Mouse (Mus musculus) urinary bladder, postnatal 4 days (tissue): ENCODE measurements around the gene Ogfod1.
A peak's percentile ranks its signal among the peaks of the same experiment; 100 is the strongest.

Experiments used
- DNase-seq, 2 experiments: peaks; one replicate each; pipeline ENCODE4 v3.0.0; 2021 to 2022; ENCODE audit warnings: low spot score in 2 of 2

Ogfod1 gene

DNA sequence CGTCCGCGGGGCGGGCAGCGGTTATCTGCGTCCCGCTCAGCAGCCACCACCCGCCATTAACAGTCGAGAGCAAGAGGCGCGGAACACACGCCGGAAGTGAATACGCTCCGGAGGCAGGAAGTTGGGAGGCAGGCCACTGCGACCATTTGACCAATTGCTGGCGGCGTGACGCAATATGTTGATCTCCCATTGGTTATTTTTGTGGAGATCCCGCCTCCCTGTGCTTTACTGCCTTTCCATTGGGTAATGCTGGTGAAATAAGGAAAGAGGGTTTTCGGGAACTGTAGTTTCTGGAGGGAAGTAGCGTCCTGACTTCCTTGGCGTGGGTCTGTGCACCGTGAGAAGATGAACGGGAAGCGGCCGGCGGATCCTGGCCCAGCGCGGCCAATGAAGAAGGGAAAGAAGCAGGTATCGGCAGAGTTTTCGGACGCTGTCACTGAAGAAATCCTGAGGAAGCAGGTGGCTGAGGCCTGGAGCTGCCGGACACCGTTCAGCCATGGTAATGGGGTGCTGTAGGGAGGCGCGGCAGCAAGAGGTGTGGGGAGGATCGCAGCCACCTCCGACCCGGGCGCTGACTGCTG is at the start of gene Ogfod1, which contains the start of gene Nudt21:
Gene Ogfod1, plus strand, starts transcription at position 255 of the 581 bp plus-strand sequence.
Gene Nudt21, minus strand, starts transcription at position 88 of the 581 bp plus-strand sequence.
- DNase-seq: peak; percentile 90

DNA sequence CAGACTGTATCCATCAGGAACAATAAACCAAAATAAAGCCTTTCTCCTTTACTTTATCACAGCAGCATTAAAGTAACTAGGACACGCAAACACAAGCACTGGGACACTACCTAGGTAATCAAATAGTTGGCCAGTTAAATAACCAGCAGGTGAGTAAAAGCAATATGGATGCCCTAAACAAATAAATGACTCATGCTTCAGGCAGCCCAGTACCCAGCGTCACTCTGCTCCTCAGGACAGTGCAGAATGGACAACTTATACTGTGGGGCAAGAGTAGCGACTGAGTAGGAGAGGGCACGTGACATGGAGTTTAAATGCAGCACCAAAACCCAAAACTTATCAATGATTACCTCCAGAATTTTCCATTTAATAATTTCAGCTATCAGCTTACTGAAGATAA is 47.3 kb upstream of the Ogfod1 start:
- no peak for DNase-seq

DNA sequence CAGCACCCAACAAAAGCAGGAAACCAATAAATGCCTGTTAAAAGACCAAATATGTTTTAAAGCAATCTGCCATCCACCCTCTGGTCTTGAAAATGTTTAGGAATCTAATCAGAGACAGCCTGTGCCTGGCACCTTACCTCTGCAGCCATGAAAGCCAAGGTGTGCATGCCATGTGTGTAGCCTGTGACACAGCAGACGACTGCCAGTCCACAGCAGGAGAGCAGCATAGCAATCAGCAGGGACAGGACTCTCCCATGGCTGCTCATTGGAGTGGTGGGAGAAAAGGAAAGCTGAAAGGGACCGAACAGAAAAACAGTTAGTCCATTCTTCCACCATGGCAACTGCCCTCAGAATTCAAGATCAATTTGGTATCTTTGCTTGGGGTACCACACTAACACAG is 38.0 kb upstream of the Ogfod1 start:
- no peak for DNase-seq

- DNase-seq: no peak
Measured at GRCm38 (mm10) chr8:94004139-94004538, 32.9 kb upstream of the Ogfod1 start.

DNA sequence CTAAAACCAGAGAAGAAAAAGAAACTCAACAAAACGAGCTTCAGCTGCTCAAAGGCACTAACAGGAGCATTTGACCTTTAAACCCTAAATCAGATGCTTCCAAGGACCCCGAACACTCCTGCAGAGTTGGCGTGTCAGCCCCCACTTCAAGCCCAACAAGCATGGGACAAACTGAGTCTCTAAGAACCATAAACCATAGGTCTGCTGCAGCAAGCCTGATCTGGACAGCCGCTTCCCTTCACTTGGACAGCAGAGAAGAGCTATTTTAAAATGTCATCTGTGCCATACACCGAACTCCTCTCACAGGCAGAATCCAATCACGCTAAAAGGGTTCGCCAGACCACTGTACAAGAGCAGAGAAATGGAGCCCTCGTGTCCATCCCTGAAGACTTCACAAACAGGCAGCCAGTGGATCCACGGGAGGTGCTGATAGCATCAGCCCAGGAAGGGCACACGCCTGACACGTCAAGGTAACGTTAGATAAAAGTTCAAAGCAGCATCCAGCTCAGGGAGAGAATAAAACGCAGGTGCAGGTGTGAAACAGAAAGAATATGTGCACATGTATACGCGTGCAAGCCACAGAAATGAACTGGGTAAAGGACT is 27.7 kb upstream of the Ogfod1 start:
- DNase-seq: no peak

- no peak for DNase-seq
Measured at GRCm38 (mm10) chr8:94010101-94010705, 26.8 kb upstream of the Ogfod1 start.

DNA sequence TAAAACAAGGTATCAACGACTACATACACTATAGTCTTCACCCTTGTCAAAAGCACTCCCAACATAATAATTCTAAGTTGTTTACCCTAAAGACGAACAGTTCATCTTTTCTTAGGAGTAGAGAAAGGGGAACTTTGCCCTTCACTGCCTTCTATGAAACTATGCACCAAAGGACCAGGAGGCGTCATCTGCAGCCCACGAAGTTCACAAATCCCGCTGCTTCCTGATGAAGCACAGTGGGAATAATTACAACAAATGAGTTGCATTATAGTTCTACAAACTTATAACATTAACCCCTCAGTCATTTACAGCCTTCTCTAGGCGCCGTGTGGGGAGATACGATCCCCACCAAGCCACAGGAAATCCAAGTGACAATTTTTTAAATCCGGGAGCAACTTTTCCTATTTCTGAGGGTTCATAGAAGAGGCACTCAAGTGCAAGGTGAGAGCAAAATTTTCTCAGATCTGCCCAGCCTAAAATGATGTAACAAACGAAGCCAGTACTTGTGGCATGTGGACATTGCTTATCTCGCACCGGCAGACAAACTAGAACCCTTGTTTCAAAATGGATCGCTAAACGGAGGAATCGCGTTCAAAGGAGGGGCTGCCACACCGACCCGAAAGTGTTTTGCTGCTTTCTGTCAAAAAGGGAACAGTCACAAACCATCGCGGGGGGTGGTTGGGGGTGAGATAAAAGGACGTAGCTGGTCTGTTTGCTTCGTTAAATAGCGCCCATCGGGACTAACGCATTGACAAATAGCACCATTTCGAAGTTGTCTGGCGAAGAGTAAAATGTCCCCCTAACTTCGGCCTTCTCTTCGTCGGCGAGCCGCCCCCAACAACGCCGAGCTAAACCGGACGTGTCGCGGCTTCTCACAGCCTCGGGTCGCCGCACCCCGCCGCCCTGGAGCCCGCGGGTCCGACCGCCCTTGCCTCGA is 25.7 kb upstream of the Ogfod1 start:
- DNase-seq: no peak

GRCm38 (mm10) chr8:94012013-94012951 is 24.7 kb upstream of the Ogfod1 start, which contains the start of gene Amfr:
TSS of gene Amfr (minus strand) at chr8:94012842.
- DNase-seq: peak; percentile 65 to 69

- no peak for DNase-seq
Measured at GRCm38 (mm10) chr8:94013026-94013612, 23.9 kb upstream of the Ogfod1 start.

GRCm38 (mm10) chr8:94023916-94024315 is 13.1 kb upstream of the Ogfod1 start:
- no peak for DNase-seq

DNA sequence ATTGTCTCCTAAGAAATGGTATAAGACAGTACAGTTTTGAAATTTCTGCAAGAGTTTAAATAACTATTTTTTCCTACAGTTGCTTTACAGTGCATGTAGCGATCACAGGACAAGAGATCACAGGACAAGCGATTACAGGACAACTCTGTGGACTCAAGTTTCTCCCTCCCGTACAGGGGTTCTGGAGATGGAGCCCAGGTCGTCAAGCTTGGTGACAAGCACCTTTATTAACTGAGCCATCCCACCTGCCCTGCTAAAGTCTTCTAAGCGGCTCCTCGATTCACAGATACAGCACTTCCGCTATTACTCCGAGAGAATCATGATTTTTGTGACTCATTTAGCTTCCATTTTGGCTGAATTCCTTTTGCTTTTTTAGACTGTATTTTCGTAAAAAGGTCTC is 7.3 kb upstream of the Ogfod1 start:
- DNase-seq: no peak

GRCm38 (mm10) chr8:94033601-94034000 is 3.4 kb upstream of the Ogfod1 start:
- DNase-seq: no peak

DNA sequence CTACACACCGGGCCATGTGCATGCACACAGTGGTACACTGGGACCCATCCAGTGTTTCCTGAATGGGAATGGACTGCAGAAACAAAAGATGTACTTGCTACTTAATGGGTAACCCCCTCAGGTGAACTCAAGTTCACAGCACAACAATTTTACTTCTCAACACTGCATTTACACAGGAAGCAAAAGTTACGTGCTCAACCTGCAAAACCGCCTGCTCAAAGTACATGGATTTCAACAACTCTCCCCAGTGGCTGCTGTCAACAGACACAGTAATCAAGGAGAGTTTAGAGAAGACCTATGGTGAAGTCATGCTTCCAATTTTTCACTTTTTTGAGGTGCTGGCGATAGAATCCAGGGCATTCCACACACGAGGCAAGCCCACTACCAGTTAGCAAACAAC is 1.8 kb upstream of the Ogfod1 start:
- DNase-seq: no peak

DNA sequence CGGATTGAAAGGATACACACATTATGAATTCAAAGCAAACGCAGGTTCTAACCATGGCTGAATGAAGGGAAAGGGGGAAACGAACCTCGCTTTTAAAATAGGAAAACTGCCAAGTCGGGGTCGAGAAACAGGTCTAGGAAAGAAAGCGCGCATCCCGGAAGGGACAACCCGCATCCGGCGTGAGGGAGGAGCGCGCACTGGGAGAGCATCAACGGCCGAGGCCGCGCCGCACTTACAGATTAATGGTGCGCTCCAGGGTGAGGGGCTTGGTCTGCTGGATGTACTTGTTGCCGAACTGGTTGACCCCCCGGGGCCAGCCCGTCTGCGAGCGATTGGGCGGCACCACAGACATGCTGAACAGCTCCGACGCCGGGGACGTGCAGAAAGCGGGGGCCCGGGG is 457 bp upstream of the Ogfod1 start:
- peak; percentile 63 to 75 for DNase-seq

DNA sequence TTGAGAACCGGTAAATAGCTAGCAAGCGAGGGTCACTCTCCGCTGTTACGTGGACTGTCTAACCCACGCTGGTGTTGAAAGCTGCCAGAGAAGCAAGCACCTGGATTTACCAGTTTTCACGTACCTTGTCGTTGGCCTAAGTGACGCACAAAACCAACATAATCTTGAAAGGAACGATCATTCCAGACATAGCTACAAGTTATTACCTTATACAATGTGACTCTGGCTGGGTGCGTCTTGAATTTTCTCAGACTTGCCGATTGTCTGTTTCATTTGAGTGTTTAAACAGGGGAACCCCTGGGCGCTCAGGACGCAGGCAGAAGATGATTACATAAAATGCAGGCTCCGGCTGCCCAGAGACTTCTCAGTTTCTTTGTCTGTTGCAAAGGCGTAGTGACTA is 808 bp downstream of the Ogfod1 start:
- no peak for DNase-seq

GRCm38 (mm10) chr8:94047845-94048244 is 10.8 kb downstream of the Ogfod1 start:
- DNase-seq: no peak

DNA sequence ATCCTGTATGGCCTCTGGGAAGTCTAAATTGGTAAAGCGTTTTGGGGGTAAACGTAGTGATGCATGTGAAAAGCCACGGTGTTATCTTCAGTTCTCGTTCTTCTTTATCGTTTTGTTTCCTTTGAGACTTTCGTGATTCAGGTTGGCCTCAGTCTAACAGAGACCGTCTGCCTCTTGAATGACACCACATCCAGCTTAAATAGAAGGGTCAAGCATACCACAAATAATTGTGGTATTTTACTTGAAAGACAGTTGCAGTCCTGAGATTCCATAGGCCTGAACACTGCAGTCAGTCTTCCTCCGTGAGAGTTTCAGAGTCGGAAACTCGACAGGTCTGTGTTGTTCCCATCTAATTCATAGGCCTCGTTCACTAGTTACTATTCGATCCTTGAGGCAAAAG is 15.7 kb downstream of the Ogfod1 start:
- DNase-seq: no peak

GRCm38 (mm10) chr8:94057157-94057854 is 20.3 kb downstream of the Ogfod1 start:
- peak in 1 of 2 experiments; percentile 26 for DNase-seq

DNA sequence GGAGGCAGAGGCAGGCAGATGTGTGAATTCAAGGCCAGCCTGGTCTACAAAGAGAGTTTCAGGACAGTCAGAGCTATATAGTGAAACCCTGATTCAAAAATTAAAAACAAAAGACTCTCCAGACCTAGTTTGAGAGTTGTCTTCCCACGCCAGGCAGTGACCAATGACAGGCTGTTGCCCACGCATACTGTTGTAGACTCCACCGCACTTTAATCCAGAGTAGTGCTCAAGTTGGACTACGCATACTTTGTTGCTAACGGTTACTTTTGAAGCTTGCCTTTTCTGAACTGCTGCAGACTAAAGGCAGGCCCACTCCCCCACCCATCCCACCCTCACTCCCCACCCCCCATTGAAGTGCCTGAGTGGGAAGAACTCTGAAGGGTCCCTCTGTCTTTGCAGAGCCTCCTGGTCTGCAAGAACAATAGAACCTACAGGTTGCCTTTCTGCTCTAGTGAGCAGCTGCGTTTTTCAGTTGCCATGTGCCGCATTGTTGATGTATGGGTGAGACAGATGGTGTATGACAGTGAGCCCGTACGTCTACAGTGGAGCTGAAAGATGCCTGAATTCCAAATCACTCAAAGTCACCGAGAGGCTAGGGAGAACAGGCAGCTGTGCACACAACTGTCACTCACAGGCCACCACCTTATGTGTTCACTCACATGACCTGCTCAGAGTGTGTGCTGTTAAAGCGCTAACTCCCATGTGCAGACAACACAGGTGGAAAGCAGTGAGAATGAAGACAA is 29.3 kb downstream of the Ogfod1 start:
- no peak for DNase-seq
